Mouse (Mus musculus) hindbrain, embryonic 11.5 days (tissue): ENCODE measurements around the gene CN725425. TPM values are rescaled to one million over a fixed set of nuclear protein-coding genes. Genes with fewer than 3 reads are reported as not detected.

Experiments used
- ATAC-seq: fragments of 200-750 bp; cut with Nextera tagmentation; 2 replicates; pipeline ENCODE4 v1.8.0; 2017; ENCODE audit warnings: mild to moderate bottlenecking, moderate TSS enrichment, moderate library complexity; ENCODE audit not compliant: low FRiP score
- DNase-seq: peaks from one replicate; pipeline ENCODE4 v3.0.0-alpha.2; 2015; ENCODE audit warnings: low spot score
- H3K27ac ChIP-seq: fragments of 300-500 bp; sonication (generic); 2 replicates; pipeline ENCODE4 v1.5.1; 2014; ENCODE audit warnings: mild to moderate bottlenecking, low read depth, low read length
- H3K27me3 ChIP-seq: fragments of 300-500 bp; sonication (generic); 2 replicates; pipeline ENCODE4 v1.6.1; 2014; ENCODE audit warnings: mild to moderate bottlenecking, low read length, moderate library complexity, mixed read lengths; ENCODE audit not compliant: control insufficient read depth, insufficient read depth
- H3K36me3 ChIP-seq: fragments of 300-500 bp; sonication (generic); 2 replicates; pipeline ENCODE4 v1.6.1; 2014; ENCODE audit warnings: mild to moderate bottlenecking, low read length, moderate library complexity, mixed read lengths; ENCODE audit not compliant: control insufficient read depth, insufficient read depth
- H3K4me1 ChIP-seq: fragments of 300-500 bp; sonication (generic); replicated peaks from 2 replicates; pipeline ENCODE4 v1.6.1; 2014; ENCODE audit warnings: low read length, mixed read lengths; ENCODE audit not compliant: control insufficient read depth, insufficient read depth
- H3K4me2 ChIP-seq: fragments of 300-500 bp; sonication (generic); replicated peaks from 2 replicates; pipeline ENCODE4 v1.6.1; 2014; ENCODE audit warnings: mild to moderate bottlenecking, low read depth, low read length
- H3K4me3 ChIP-seq: fragments of 300-500 bp; sonication (generic); 2 replicates; pipeline ENCODE4 v1.5.1; 2014; ENCODE audit warnings: low read depth, low read length
- H3K9ac ChIP-seq: fragments of 300-500 bp; sonication (generic); 2 replicates; pipeline ENCODE4 v1.6.1; 2014; ENCODE audit warnings: low read depth, low read length
- H3K9me3 ChIP-seq: fragments of 300-500 bp; sonication (generic); 2 replicates; pipeline ENCODE4 v1.6.1; 2016; ENCODE audit warnings: low read length; ENCODE audit not compliant: control insufficient read depth
- WGBS: fragments of 180-500 bp; shearing (Covaris S2); extraction: QIAGEN DNeasy Blood & Tissue Kit; methylation state at CpG from one replicate; pipeline ENCODE4 v1.1.7; 2014; 5-methylcytosine and 5-hydroxymethylcytosine counted together
- polyA plus RNA-seq: library from polyadenylated mRNA; unstranded; fragments of >200 nt; fragmentation: Nextera tagmentation; extraction: Ambion mirVana; gene quantifications from 2 replicates; pipeline ENCODE4 v1.2.1, GENCODE M21; 2014

The CN725425 gene
- polyA plus RNA-seq, 1 experiment from 2014 or later, result not detected

DNA sequence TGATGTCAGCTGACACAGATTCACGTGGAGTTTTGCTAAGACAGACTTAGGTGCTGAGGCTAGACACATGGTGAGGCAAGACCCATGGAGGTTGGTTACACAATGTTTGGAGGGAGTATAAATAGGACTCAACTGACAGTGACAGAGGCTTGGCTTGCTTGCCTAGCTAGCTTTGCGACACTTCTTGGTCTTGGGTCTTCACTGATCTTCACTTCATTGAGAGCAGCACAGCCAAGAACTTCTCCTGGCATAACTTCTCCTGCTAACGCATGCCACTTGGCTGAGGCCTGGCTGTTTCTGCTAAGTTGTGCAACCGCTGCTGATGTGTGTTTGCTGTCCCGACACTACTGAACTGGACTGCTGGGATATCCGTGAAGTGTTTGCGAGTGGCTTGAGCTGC is 83.5 kb downstream of the CN725425 start:
- Histone ChIP-seq H3K4me3 (no peak overlapping the region), H3K27me3 (no peaks in the 10 kb centered on the region), H3K27ac (no peak overlapping the region), H3K4me2 (no peak overlapping the region), H3K9ac (no peak overlapping the region), H3K36me3 (no peaks in the 10 kb centered on the region), H3K9me3 (no peaks in the 10 kb centered on the region), H3K4me1 (no peaks in the 10 kb centered on the region)
- DNase-seq (no peak), ATAC-seq (no peak)
- 90% methylated on average over 7 of the region's 7 CpGs for WGBS

DNA sequence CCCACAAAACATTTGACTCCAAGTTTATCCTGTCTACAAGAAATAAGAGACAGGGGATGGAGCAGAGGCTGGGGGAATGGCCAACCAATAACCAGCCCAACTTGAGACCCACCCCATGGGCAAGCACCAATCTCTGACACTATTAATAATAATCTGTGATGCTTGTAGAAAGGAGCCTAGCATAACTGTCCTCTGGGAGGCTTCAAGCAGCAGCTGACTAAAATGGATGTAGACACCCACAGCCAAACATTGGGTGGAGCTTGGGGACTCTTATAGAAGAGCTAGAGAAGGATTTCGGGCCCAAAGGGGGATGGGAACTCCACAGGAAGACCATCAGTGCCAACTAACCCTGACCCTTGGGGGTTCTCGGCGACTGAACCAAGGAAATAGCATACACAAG is 84.1 kb downstream of the CN725425 start:
- DNase-seq, result no peak
- H3K9me3 ChIP-seq, result no peaks in the 10 kb centered on the region
- no peak for ATAC-seq

DNA sequence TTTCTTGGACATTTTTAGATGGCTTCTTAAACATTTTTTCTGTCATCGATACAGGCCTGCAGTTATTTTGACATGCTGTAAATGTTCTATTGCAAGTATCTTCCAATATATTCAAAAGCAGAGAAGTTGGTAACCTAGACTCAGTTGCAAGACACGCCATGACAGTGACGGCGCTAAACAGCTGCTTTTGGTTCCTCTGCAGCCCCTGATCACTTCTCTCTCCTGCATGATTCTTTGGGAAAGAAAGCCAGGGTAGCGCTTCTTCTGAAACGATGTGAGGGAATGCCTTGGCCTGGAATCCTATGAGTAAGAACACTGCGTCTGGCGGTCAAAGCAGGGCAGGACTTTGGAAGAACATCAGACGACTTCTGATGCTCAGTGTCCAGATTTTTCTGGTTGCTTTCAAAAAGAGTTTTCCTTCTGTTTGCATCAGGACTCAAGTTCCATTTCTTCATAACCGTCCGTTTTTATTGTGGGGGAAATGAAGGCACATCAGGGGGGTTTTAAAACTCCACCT is 100.1 kb downstream of the CN725425 start:
- no peak for ATAC-seq
- H3K4me2 ChIP-seq, result no peak overlapping the region
- no peak overlapping the region for H3K9ac ChIP-seq
- H3K27me3 ChIP-seq, result no peaks in the 10 kb centered on the region
- no peak for DNase-seq
- H3K4me1 ChIP-seq, result no peaks in the 10 kb centered on the region
- no peaks in the 10 kb centered on the region for H3K9me3 ChIP-seq
- 89% methylated on average over 11 of the region's 11 CpGs for WGBS
- H3K36me3 ChIP-seq, result no peaks in the 10 kb centered on the region
- H3K4me3 ChIP-seq, result no peak overlapping the region
- H3K27ac ChIP-seq, result no peak overlapping the region

More for the DNA sequence above, 84.1 kb downstream of the CN725425 start:
- no peaks in the 10 kb centered on the region for H3K36me3 ChIP-seq
- no peak overlapping the region for H3K27ac ChIP-seq
- no peak overlapping the region for H3K4me2 ChIP-seq
- WGBS, result 84% methylated on average over 3 of the region's 3 CpGs
- no peak overlapping the region for H3K9ac ChIP-seq
- no peak overlapping the region for H3K4me3 ChIP-seq
- no peaks in the 10 kb centered on the region for H3K4me1 ChIP-seq
- H3K27me3 ChIP-seq, result no peaks in the 10 kb centered on the region

DNA sequence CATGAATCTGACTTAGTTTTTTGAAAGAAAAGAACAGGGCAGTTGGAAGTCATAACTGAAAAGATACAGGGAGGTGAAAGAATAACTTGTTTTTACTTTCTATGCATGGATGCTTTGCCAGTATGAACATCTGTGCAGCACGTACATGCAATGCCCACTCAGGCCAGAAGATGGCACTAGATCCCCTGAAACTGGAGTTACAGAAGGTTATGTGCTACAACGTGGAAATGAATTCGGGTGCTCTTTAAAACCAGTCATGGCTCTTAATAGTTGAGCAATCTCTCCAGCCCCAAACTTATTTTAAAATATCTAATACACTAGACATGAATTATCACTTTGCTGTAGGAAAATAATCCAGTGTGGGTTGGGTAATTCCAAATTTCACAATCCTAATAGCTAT is 102.1 kb downstream of the CN725425 start:
- H3K9me3 ChIP-seq, result no peaks in the 10 kb centered on the region
- no peaks in the 10 kb centered on the region for H3K4me1 ChIP-seq
- H3K9ac ChIP-seq, result no peak overlapping the region
- no peak overlapping the region for H3K4me2 ChIP-seq
- ATAC-seq (peak; percentile 65; the same call in 1 of the 2 replicates), DNase-seq (peak; percentile 93)
- no peaks in the 10 kb centered on the region for H3K27me3 ChIP-seq
- H3K36me3 ChIP-seq, result no peaks in the 10 kb centered on the region
- WGBS, result 13% methylated on average over 3 of the region's 3 CpGs
- H3K4me3 ChIP-seq, result no peak overlapping the region
- no peak overlapping the region for H3K27ac ChIP-seq

DNA sequence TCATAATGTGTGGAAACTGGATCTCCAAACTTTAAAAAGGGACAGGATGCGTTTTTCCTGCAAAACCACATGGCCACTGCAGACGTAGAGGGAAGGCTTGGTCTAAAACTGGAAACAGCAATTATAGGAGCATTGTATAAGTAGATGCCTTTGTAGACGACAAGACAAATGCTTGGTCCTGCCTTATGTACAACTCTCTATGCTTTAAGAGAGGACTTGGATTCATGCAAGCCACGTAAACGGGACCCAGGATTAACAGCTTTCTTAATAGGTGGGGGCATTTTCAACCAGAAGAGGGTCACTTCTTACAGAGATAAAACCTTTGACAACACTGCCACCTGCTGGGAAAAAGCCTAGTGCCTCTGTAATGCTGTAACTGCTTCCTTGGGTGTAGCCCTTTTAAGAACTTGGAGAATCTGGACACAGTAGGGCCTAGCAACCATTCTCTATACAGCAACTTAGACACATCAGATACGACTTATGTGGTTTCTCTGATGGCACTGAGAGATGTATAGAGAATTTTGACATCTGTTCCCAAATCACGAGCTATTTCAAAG is 105.1 kb downstream of the CN725425 start:
- no peaks in the 10 kb centered on the region for H3K4me1 ChIP-seq
- H3K27ac ChIP-seq, result no peak overlapping the region
- no peaks in the 10 kb centered on the region for H3K36me3 ChIP-seq
- DNase-seq (peak; percentile 81), ATAC-seq (peak; percentile 68; the same call in 1 of the 2 replicates)
- no peak overlapping the region for H3K4me3 ChIP-seq
- no peaks in the 10 kb centered on the region for H3K27me3 ChIP-seq
- H3K9ac ChIP-seq, result no peak overlapping the region
- WGBS, result 55% methylated on average over 7 of the region's 7 CpGs
- H3K4me2 ChIP-seq, result no peak overlapping the region
- H3K9me3 ChIP-seq, result no peaks in the 10 kb centered on the region

Other genes starting within 250 kb of the CN725425 start
- gene Kif21a, start 149.5 kb upstream of the CN725425 start, polyA plus RNA-seq, result 51.6 and 56.3 TPM in 2 replicates
- gene Abcd2, start 7.7 kb upstream of the CN725425 start, polyA plus RNA-seq, result 22.1 and 23.4 TPM in 2 replicates